Comparison of ENCODE assay signal across 14 mouse cellular contexts in genomic region chr16:22527499-22527939, GRCm38 (mm10).
A peak's percentile ranks its signal among the peaks of the same experiment; 100 is the strongest.
DNase-seq lines count a peak whose midpoint lies in the region; ATAC-seq and TF ChIP-seq lines count a peak whose summit lies in the region.
"Had no signal": no experiment of that assay in that cellular context is flagged by ENCODE, and none has a peak within 500 bp of the region (broad histone marks: within the 10 kb centered on the region; RNA-seq: fewer than 3 reads in every experiment).

No protein-coding gene starts in this region.

- no peak for TF ChIP-seq CTCF in lung, embryonic 14.5 days (IDR thresholded peaks at IDR 0.05; ENCODE audit: low read depth)
- TF ChIP-seq CTCF in heart, adult 2 months (IDR thresholded peaks at IDR 0.05): no peak

- WGBS in heart, embryonic 11.5 days (ENCODE audit: insufficient replicate concordance): 36% methylated on average over 5 of the region's 5 CpGs
- 57% methylated on average over 5 of the region's 5 CpGs for WGBS in lung, embryonic 14.5 days
- whole genome bisulfite sequencing in heart, adult 2 months: 50% methylated on average over 5 of the region's 5 CpGs

- H3K4me2 ChIP-seq in heart, embryonic 11.5 days: no peak overlapping the region
- no peak overlapping the region for H3K4me2 ChIP-seq in lung, embryonic 14.5 days
- H3K4me2 ChIP-seq: stomach, embryonic 15.5 days had no signal

- intact Hi-C loops in heart, adult 2 months (cut with DNase I): no loop called here

- no peak overlapping the region for H3K4me3 ChIP-seq in heart, embryonic 11.5 days (ENCODE audit: low read depth, low read length)
- no peak overlapping the region for H3K4me3 ChIP-seq in lung, embryonic 14.5 days (ENCODE audit: low read depth, low read length)
- H3K4me3 ChIP-seq in heart, adult 2 months: no peak overlapping the region
- H3K4me3 ChIP-seq: stomach, embryonic 15.5 days had no signal

- TF ChIP-seq EP300 in heart, adult 2 months (IDR thresholded peaks at IDR 0.05; ENCODE audit: insufficient read depth, low read depth, low read length): peak; percentile 94

- TF ChIP-seq POLR2A in heart, adult 2 months (IDR thresholded peaks at IDR 0.05; ENCODE audit: insufficient read depth, low read depth, low read length): no peak

- no peak for ATAC-seq in heart, embryonic 11.5 days (replicated peaks; ENCODE audit: insufficient number of reproducible peaks, low FRiP score, low TSS enrichment)
- ATAC-seq in lung, embryonic 14.5 days (ENCODE audit: insufficient read depth): no peak

- H3K27ac ChIP-seq in heart, embryonic 11.5 days (ENCODE audit: low read depth, low read length): no peak overlapping the region
- H3K27ac ChIP-seq in lung, embryonic 14.5 days (ENCODE audit: low read depth): peak overlapping the region; percentile 58; the same call in 1 of the 2 replicates
- peak overlapping the region; percentile 75 for H3K27ac ChIP-seq in heart, adult 2 months
- H3K27ac ChIP-seq: stomach, embryonic 15.5 days had no signal

- peak; percentile 97 for DNase-seq in heart, adult 11 months
- DNase-seq in lung, embryonic 14.5 days: peak; percentile 37
- no peak for DNase-seq in lung, postnatal 4 days
- peak in 1 of 2 experiments; percentile 75 for DNase-seq in heart, adult 2 months
- DNase-seq in kidney, postnatal 36 days: peak; percentile 40 to 57
- no peak for DNase-seq in ovary, postnatal 14 days (ENCODE audit: low spot score)
- no peak for DNase-seq in yolk sac, embryonic 10.5 days (ENCODE audit: low spot score)
- DNase-seq: adrenal gland, adult 2 months; B cell, adult 2 months; gastrocnemius, postnatal 36 days; liver; right cerebral cortex, postnatal 14 days had no signal

- H3K4me1 ChIP-seq in heart, embryonic 11.5 days (ENCODE audit: control insufficient read depth, insufficient read depth, low read length): peaks cover 4% of the 10 kb centered on the region; the same call in 1 of the 2 replicates
- no peaks in the 10 kb centered on the region for H3K4me1 ChIP-seq in lung, embryonic 14.5 days (ENCODE audit: insufficient read depth)
- peaks cover 5% of the 10 kb centered on the region for H3K4me1 ChIP-seq in heart, adult 2 months (ENCODE audit: control insufficient read depth, insufficient read depth, low read length)
- H3K4me1 ChIP-seq: stomach, embryonic 15.5 days had no signal

- H3K27me3 ChIP-seq in heart, embryonic 11.5 days (ENCODE audit: control insufficient read depth, insufficient read depth, low read length): no peaks in the 10 kb centered on the region
- H3K27me3 ChIP-seq in lung, embryonic 14.5 days (ENCODE audit: insufficient read depth, low read length): no peaks in the 10 kb centered on the region
- no peaks in the 10 kb centered on the region for H3K27me3 ChIP-seq in heart, adult 2 months (ENCODE audit: control insufficient read depth, insufficient read depth, low read length)
- H3K27me3 ChIP-seq: stomach, embryonic 15.5 days had no signal

- no peaks in the 10 kb centered on the region for H3K36me3 ChIP-seq in heart, embryonic 11.5 days (ENCODE audit: control insufficient read depth, insufficient read depth, low read length)
- no peaks in the 10 kb centered on the region for H3K36me3 ChIP-seq in lung, embryonic 14.5 days (ENCODE audit: insufficient read depth)
- H3K36me3 ChIP-seq in heart, adult 2 months (ENCODE audit: control insufficient read depth, insufficient read depth, low read length): peaks cover 2% of the 10 kb centered on the region; the same call in 1 of the 2 replicates
- H3K36me3 ChIP-seq: stomach, embryonic 15.5 days had no signal

- H3K79me2 ChIP-seq in heart, adult 2 months (replicated peaks; ENCODE audit: control insufficient read depth, insufficient read depth, low read length): no peaks in the 10 kb centered on the region

- no peak overlapping the region for H3K9ac ChIP-seq in heart, embryonic 11.5 days (ENCODE audit: low read depth, low read length)
- no peak overlapping the region for H3K9ac ChIP-seq in lung, embryonic 14.5 days
- no peak overlapping the region for H3K9ac ChIP-seq in heart, adult 2 months (ENCODE audit: low read depth, low read length)
- H3K9ac ChIP-seq: stomach, embryonic 15.5 days had no signal

- H3K9me3 ChIP-seq in heart, embryonic 11.5 days (replicated peaks; ENCODE audit: control insufficient read depth, low read length): peaks cover 3% of the 10 kb centered on the region
- no peaks in the 10 kb centered on the region for H3K9me3 ChIP-seq in lung, embryonic 14.5 days (ENCODE audit: low read depth, low read length)
- H3K9me3 ChIP-seq: stomach, embryonic 15.5 days had no signal

Comparison
In these comparisons a context has a peak if more than half of its experiments do, and no peak if none do; other contexts are left out.
1. DNase-seq: peak in heart, adult 11 months (single experiment), lung, embryonic 14.5 days (single experiment) and kidney, postnatal 36 days (2 of 2); none in lung, postnatal 4 days (0 of 2), ovary, postnatal 14 days (single experiment) and yolk sac, embryonic 10.5 days (single experiment).